Mouse (Mus musculus): ENCODE measurements around the gene Dcbld1.

DNA sequence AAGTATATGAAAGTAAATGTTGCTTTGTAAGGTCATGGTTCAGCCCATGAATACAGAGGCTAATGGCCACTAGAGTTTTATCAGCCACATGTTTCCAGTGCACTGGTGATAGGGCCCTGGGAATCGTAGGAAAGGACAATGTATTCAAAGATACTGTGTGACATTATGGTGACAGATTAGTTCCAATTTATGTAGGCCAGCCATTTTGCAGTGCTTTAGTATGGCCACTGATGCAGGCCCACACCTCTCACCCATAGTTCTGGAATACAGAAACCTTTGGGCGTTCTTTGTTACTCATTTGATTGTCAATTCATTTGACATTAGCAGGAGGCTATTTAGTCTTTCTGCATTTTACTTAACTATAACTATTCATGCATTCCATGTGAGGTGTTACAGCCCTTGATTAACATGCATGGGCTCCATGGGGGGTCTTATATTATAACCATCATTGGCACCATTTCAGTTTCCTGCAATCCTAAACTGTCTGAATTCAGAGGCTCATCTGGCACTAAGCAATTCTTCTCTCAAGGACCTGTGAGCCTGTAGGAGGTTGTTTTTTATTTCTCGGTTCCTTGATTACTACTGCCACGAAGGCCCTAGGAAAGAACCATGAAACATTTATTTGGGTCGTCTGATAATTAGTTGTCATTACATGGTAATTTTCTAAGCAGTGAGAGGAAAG lies 54.6 kb downstream of the Dcbld1 start:
- TF ChIP-seq CTCF (IDR thresholded peaks at IDR 0.05) = no peak
- TF ChIP-seq POLR2A (IDR thresholded peaks at IDR 0.05; ENCODE audit: insufficient read depth, low read depth, low read length) = no peak
- TF ChIP-seq EP300 (IDR thresholded peaks at IDR 0.05; ENCODE audit: insufficient read depth, low read depth, low read length) = no peak

All from heart, adult 2 months (tissue).